Mouse (Mus musculus) forebrain, embryonic 15.5 days (tissue): ENCODE results near the gene Kcnh1. TPM values are rescaled to one million over a fixed set of nuclear protein-coding genes. Genes with fewer than 3 reads are reported as not detected.
A peak's percentile ranks its signal among the peaks of the same experiment; 100 is the strongest.

Source experiments
- ATAC-seq: fragments of 200-750 bp; cut with Nextera tagmentation; replicated peaks from 2 replicates; pipeline ENCODE4 v1.8.0; 2017; ENCODE audit warnings: mild to moderate bottlenecking, moderate TSS enrichment, moderate library complexity
- H3K27ac ChIP-seq: fragments of 300-500 bp; sonication (generic); replicated peaks from 2 replicates; pipeline ENCODE4 v1.5.1; 2015; ENCODE audit warnings: mild to moderate bottlenecking, inconsistent platforms
- H3K27me3 ChIP-seq: fragments of 300-500 bp; sonication (generic); 2 replicates; pipeline ENCODE4 v1.6.1; 2015; ENCODE audit warnings: inconsistent platforms
- H3K36me3 ChIP-seq: fragments of 300-500 bp; sonication (generic); 2 replicates; pipeline ENCODE4 v1.6.1; 2015; ENCODE audit warnings: mild to moderate bottlenecking, inconsistent platforms
- H3K4me1 ChIP-seq: fragments of 300-500 bp; sonication (generic); 2 replicates; pipeline ENCODE4 v1.6.1; 2015; ENCODE audit warnings: inconsistent platforms
- H3K4me2 ChIP-seq: fragments of 300-500 bp; sonication (generic); replicated peaks from 2 replicates; pipeline ENCODE4 v1.6.1; 2015; ENCODE audit warnings: mild to moderate bottlenecking, inconsistent platforms
- H3K4me3 ChIP-seq: fragments of 300-500 bp; sonication (generic); 2 replicates; pipeline ENCODE4 v1.5.1; 2015; ENCODE audit warnings: mild to moderate bottlenecking, inconsistent platforms
- H3K9ac ChIP-seq: fragments of 300-500 bp; sonication (generic); replicated peaks from 2 replicates; pipeline ENCODE4 v1.6.1; 2015; ENCODE audit warnings: mild to moderate bottlenecking, inconsistent platforms
- H3K9me3 ChIP-seq: fragments of 300-500 bp; sonication (generic); 2 replicates; pipeline ENCODE4 v1.6.1; 2016; ENCODE audit warnings: inconsistent platforms
- WGBS: fragments of 180-500 bp; shearing (Covaris S2); methylation state at CpG from one replicate; pipeline ENCODE4 v1.1.7; 2015; ENCODE audit warnings: mixed read lengths; 5-methylcytosine and 5-hydroxymethylcytosine counted together
- polyA plus RNA-seq: library from polyadenylated mRNA; unstranded; fragments of >200 nt; fragmentation: Nextera tagmentation; extraction: Ambion mirVana; gene quantifications from 2 replicates; pipeline ENCODE4 v1.2.1, GENCODE M21; 2015

The Kcnh1 gene
- polyA plus RNA-seq, 1 experiment from 2014 or later: 2.0 TPM

DNA sequence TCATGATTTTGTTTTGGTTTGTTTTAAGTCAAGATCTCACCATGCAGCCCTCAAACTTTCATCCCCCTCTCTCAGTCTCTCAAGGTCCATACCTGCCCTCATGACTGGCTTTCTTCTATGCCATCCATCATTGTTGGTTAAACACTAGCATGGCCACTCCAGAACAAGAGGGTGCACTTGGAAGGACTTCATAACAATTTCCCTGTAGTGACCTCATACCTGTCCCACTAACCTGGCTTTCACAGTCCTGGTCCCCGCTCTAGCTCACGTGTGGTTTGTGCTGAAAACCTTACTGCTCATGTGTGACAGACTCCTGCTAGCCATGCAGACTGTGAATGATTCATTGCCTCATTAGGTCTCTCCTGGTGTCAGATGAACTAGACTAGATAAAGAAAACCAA lies 244.9 kb downstream of the Kcnh1 start:
- H3K4me2 ChIP-seq: no peak overlapping the region
- no peak overlapping the region for H3K9ac ChIP-seq
- H3K27ac ChIP-seq: no peak overlapping the region
- no peaks in the 10 kb centered on the region for H3K27me3 ChIP-seq
- no peak overlapping the region for H3K4me3 ChIP-seq
- no peaks in the 10 kb centered on the region for H3K9me3 ChIP-seq
- peaks cover 6% of the 10 kb centered on the region; the same call in 1 of the 2 replicates for H3K4me1 ChIP-seq
- no peaks in the 10 kb centered on the region for H3K36me3 ChIP-seq
- WGBS: 83% methylated on average over 2 of the region's 2 CpGs
- no peak for ATAC-seq

DNA sequence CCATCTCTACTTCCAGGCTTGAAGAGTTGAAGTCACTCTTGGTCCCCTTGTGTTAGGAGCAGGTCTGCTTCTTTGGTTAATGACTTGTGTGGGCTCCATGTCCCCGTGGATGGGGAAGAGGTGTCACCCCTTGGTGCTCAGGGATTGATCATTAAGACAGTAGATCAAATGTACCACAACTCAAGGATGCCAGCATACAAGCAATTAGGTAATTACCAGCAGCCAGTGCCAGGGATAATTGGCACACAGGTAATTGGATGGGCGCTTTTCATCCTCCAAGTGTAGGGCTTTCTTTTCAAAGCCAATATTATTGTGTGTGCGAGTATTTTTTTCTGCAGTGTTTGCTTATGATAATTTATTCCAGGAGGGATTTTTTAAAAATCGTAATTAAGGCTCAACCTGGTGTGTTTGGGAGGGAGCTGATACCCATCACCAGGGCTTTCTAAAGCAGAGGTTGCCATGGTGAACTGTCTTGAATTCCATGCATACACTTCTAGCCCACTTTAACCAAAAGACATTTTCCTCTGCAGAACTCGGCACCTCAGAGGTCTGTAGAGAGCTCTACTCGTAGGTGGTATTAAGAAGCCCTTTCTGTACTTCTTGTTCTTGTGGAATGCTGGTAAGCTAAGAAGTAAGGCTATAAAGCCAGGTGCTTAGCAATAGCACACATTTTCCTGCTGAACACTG lies 248.7 kb downstream of the Kcnh1 start:
- Histone ChIP-seq H3K4me3 (no peak overlapping the region), H3K27me3 (no peaks in the 10 kb centered on the region), H3K4me2 (no peak overlapping the region), H3K27ac (no peak overlapping the region), H3K9ac (no peak overlapping the region), H3K36me3 (no peaks in the 10 kb centered on the region), H3K9me3 (no peaks in the 10 kb centered on the region), H3K4me1 (peaks cover 14% of the 10 kb centered on the region)
- ATAC-seq: no peak
- WGBS: 28% methylated on average over 6 of the region's 6 CpGs

DNA sequence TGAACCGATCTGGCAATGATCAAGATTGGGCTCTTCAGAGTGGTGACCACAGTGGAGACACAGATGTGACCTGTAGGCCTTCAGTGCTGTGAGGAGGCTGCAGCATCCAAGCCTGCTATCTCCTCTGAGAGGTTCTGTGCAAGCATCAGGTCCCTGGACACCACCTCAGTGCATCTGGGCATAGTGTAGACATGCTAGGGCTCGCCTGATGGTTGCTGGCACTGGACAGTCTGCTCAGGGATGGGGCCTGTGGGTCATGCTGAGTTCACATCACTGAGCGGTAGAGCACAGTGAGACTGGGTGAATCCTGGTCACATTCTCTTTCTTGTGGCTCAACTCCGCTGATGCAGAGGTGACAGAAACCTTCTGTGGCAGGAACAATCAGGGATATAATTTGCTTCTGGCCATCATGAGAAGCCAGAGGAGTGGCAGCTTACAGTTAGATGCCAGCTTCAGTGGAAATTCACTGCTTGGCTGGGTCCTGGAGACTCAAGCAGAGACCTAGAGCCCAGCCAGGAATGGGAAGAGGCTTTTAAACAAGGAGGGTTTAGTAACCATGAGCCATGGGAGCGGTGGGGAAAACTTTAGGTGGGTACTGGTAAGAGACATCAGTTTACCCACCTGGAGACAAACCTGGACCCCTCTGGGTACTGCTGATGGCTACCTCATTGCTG lies 252.3 kb downstream of the Kcnh1 start:
- Histone ChIP-seq H3K4me1 (peaks cover 25% of the 10 kb centered on the region), H3K4me2 (no peak overlapping the region), H3K9me3 (no peaks in the 10 kb centered on the region), H3K27me3 (no peaks in the 10 kb centered on the region), H3K27ac (0 out of 2 replicates have a peak overlapping the region, but pooled peaks have one; percentile 78), H3K36me3 (no peaks in the 10 kb centered on the region), H3K9ac (no peak overlapping the region), H3K4me3 (no peak overlapping the region)
- ATAC-seq: no peak
- 91% methylated on average over 5 of the region's 5 CpGs for WGBS

GRCm38 (mm10) chr1:192443998-192444657 lies 253.6 kb downstream of the Kcnh1 start:
- Histone ChIP-seq H3K9me3 (no peaks in the 10 kb centered on the region), H3K4me1 (peaks cover 25% of the 10 kb centered on the region), H3K27me3 (no peaks in the 10 kb centered on the region), H3K9ac (no peak overlapping the region), H3K4me3 (no peak overlapping the region), H3K36me3 (no peaks in the 10 kb centered on the region), H3K4me2 (peak overlapping the region; percentile 26), H3K27ac (peak overlapping the region; percentile 78)
- 56% methylated on average over 20 of the region's 20 CpGs for WGBS
- ATAC-seq: peak; percentile 67

- Histone ChIP-seq H3K4me1 (peaks cover 23% of the 10 kb centered on the region), H3K36me3 (no peaks in the 10 kb centered on the region), H3K4me2 (peak overlapping the region; percentile 26), H3K27me3 (no peaks in the 10 kb centered on the region), H3K9me3 (no peaks in the 10 kb centered on the region), H3K27ac (peak overlapping the region; percentile 78), H3K4me3 (no peak overlapping the region), H3K9ac (no peak overlapping the region)
- 16% methylated on average over 7 of the region's 7 CpGs for WGBS
- peak; percentile 90 for ATAC-seq
Measured at GRCm38 (mm10) chr1:192444658-192445447, 254.3 kb downstream of the Kcnh1 start.

GRCm38 (mm10) chr1:192446158-192446557 lies 255.6 kb downstream of the Kcnh1 start:
- H3K4me2 ChIP-seq: no peak overlapping the region
- H3K9me3 ChIP-seq: no peaks in the 10 kb centered on the region
- H3K36me3 ChIP-seq: no peaks in the 10 kb centered on the region
- H3K27me3 ChIP-seq: no peaks in the 10 kb centered on the region
- no peak overlapping the region for H3K9ac ChIP-seq
- 73% methylated on average over 5 of the region's 5 CpGs for WGBS
- ATAC-seq: no peak
- H3K4me1 ChIP-seq: peaks cover 23% of the 10 kb centered on the region
- no peak overlapping the region for H3K27ac ChIP-seq
- no peak overlapping the region for H3K4me3 ChIP-seq

DNA sequence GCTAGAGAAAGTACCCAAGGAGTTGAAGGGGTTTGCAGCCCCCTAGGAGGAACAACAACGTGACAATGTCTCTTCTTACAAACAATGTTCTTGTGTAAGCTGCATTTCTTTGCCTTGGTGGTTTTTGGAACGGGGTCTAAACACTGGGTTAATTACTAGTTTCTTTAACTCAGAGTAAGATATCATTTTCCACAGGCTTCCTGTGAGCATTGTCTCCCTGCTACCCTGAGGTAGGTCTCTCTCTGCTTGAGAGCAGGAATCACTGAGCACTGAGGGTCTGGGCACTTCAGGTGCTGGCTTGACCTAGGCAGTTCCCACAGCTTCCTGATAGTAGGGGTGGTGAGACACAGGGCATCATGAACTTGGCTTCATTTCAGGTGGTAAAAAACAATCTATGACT lies 257.1 kb downstream of the Kcnh1 start:
- Histone ChIP-seq H3K4me1 (peaks cover 23% of the 10 kb centered on the region), H3K36me3 (no peaks in the 10 kb centered on the region), H3K9ac (no peak overlapping the region), H3K27me3 (no peaks in the 10 kb centered on the region), H3K4me3 (no peak overlapping the region), H3K27ac (no peak overlapping the region), H3K4me2 (no peak overlapping the region), H3K9me3 (no peaks in the 10 kb centered on the region)
- no peak for ATAC-seq
- 53% methylated on average over 2 of the region's 2 CpGs for WGBS

- no peak overlapping the region for H3K4me3 ChIP-seq
- no peaks in the 10 kb centered on the region for H3K36me3 ChIP-seq
- WGBS: 84% methylated on average over 1 of the region's 1 CpGs
- H3K27me3 ChIP-seq: no peaks in the 10 kb centered on the region
- ATAC-seq: no peak
- H3K4me2 ChIP-seq: no peak overlapping the region
- H3K9ac ChIP-seq: no peak overlapping the region
- peaks cover 22% of the 10 kb centered on the region for H3K4me1 ChIP-seq
- no peaks in the 10 kb centered on the region for H3K9me3 ChIP-seq
- H3K27ac ChIP-seq: no peak overlapping the region
Measured at GRCm38 (mm10) chr1:192448512-192448911, 257.9 kb downstream of the Kcnh1 start.

DNA sequence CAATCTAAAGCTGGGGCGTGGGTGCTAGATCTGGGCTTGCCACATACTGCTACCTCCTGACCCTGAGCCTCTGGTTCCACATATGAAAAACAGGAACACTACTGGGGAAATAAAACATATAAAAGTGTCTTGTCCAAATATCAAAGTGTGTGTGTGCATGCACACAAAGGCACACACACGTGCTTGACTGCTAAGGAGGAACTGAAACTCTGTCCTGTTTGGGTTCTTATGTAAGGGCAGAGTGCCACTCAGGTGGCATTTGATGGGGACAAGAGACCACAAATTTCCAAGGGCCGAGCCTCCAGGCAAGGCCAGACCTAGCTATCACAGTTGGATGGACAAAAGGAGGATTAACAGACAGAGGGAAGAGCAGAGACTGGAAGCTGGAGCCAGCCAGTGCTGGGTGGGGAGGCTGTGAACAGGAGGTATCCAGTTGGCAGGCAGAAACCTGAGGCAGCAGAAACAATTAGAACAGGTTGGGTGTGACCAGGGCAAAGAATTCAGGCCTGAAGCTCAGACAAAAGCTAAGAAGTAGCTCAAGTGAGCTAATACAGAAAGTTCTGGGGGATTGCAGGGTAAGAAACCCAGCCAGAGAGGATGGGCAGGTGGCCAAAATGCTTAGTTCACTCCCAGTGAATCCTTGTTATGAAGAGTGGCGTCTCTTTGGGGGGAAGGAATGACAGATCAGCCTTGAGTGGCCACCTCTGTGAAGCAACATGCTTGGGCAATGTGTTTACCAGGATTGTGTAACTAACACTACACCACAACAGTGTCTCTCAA lies 259.2 kb downstream of the Kcnh1 start:
- H3K27ac ChIP-seq: no peak overlapping the region
- 47% methylated on average over 4 of the region's 4 CpGs for WGBS
- ATAC-seq: no peak

DNA sequence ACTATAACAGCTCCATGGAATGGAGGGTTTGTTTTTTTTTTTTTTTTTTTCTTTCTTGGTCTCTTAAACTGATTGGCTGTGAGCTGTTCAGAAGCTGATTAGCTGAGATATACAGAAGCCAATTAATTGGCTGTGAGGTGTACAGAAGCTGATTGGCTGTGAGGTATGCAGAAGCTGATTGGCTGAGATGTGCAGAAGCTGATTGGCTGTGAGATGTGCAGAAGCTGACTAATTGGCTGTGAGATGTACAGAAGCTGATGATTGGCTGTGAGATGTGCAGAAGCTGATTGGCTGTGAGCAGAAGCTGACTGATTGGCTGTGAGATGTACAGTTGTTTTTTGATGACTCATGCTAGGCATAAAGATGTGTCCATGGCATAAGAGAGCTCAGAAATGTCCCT lies 259.9 kb downstream of the Kcnh1 start:
- Histone ChIP-seq H3K9me3 (no peaks in the 10 kb centered on the region), H3K9ac (no peak overlapping the region), H3K4me2 (no peak overlapping the region), H3K4me1 (peaks cover 4% of the 10 kb centered on the region; the same call in 1 of the 2 replicates), H3K36me3 (no peaks in the 10 kb centered on the region), H3K4me3 (no peak overlapping the region), H3K27ac (no peak overlapping the region), H3K27me3 (no peaks in the 10 kb centered on the region)
- no peak for ATAC-seq

More for the DNA sequence above, 259.2 kb downstream of the Kcnh1 start:
- no peaks in the 10 kb centered on the region for H3K27me3 ChIP-seq
- H3K9ac ChIP-seq: no peak overlapping the region
- peaks cover 10% of the 10 kb centered on the region for H3K4me1 ChIP-seq
- no peaks in the 10 kb centered on the region for H3K9me3 ChIP-seq
- no peak overlapping the region for H3K4me3 ChIP-seq
- no peaks in the 10 kb centered on the region for H3K36me3 ChIP-seq
- no peak overlapping the region for H3K4me2 ChIP-seq

GRCm38 (mm10) chr1:192451722-192452121 lies 261.1 kb downstream of the Kcnh1 start:
- no peaks in the 10 kb centered on the region for H3K36me3 ChIP-seq
- no peak overlapping the region for H3K9ac ChIP-seq
- no peak overlapping the region for H3K4me2 ChIP-seq
- 69% methylated on average over 4 of the region's 4 CpGs for WGBS
- H3K4me1 ChIP-seq: peaks cover 4% of the 10 kb centered on the region; the same call in 1 of the 2 replicates
- no peak overlapping the region for H3K4me3 ChIP-seq
- H3K27me3 ChIP-seq: no peaks in the 10 kb centered on the region
- H3K27ac ChIP-seq: no peak overlapping the region
- H3K9me3 ChIP-seq: no peaks in the 10 kb centered on the region
- ATAC-seq: no peak
